Mouse (Mus musculus): ENCODE results near the gene Fam19a1. TPM values are rescaled to one million over a fixed set of nuclear protein-coding genes. Genes with fewer than 3 reads are reported as not detected.

Gene Fam19a1
- not detected for total RNA-seq (2023)

DNA sequence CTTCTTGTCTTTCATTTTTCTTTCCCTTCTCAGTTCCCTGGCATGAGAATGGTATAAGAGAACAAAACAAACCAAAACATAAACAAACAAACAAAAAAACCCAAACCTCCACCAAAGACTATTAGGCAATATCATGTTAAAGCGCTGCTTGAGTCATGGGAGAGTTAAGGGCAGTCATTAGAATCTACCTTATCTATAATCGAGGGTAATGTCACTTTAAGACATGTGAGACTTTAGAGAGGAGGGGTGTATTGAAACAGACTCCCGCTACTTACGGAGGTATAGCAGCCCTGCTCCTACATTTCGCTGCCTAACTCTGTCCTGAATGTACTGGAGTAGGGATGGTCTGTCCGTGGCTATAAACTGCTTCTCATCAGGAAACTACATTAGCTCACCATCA lies at the start of gene Fam19a1:
Gene Fam19a1, plus strand, starts transcription at position 301 of the 400 bp plus-strand sequence.

DNA sequence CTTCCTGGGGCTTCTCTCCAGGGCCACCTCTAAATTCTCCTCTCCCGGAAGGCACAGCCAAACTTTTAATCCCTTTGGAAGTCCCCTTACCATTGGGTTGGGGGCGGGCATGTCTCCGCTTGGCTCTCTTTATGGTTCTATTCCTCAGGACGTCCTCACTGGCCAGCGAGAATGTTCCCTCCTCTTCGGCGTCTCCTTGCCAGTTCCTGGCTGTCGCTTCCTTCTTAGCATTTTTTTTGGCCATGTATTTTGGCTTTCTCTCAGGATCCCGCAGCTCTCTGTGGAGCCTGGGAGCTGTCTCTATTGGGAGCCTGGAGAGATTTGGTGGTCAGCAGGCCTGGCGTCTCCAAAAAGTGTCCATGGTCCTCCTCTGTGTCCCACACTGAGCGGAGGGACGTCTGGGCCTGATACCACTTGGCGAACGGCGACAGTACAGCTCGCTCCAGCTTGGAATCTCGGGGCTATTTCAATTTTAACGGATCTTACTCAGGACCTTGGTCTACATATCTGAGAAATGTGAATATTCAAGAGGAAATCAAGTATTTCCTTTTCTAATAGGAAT lies 52.9 kb downstream of the Fam19a1 start, which contains the start of gene 1700123L14Rik:
Gene 1700123L14Rik, minus strand, starts transcription at position 426 of the 562 bp plus-strand sequence.

Other genes with a start within 250 kb of the Fam19a1 start
- gene 1700123L14Rik, start 53.1 kb downstream of the Fam19a1 start, total RNA-seq (2023): not detected